Mouse (Mus musculus) heart, adult 2 months (tissue): ENCODE measurements at regions not wholly inside any gene's neighbourhood (a gene's known extent, or its start where the extent isn't known, plus 50 kb on each side); places are given as distances from the start of the nearest gene placed in this dataset.

Experiments
- CTCF ChIP-seq: fragments of 200-600 bp; IDR thresholded peaks from 2 replicates; pipeline ENCODE4 v1.8.1; 2022; ENCODE audit warnings: antibody characterized with exemption, mild to moderate bottlenecking, moderate library complexity
- EP300 ChIP-seq: fragments of 200-500 bp; IDR thresholded peaks from 2 replicates; pipeline ENCODE4 v1.6.1; 2011; ENCODE audit warnings: low read depth, low read length, control low read depth; ENCODE audit not compliant: insufficient read depth

DNA sequence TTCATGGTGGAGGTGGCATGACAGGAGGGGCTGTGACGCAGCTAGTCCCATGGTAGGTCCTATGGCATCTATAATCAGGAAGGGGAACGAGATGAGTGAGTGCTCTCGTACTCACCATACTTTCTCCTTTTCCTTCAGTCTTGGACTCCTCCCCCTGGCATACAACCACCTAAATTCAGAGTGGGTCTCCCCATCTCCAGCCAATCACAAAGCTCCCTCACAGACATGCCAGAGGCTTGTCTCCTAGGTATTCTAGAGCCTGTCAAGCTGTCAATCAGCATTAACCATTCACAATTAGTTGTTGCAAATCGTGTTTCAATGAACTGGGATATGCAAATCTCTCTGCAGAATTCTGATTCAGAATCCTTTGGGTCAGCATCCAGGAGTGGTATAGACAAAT, 206.7 kb downstream of the Hlx start:
- TF ChIP-seq CTCF (no peak), EP300 (no peak)
